Mouse (Mus musculus): ENCODE measurements around the gene Mrtfb. TPM values are rescaled to one million over a fixed set of nuclear protein-coding genes. Genes with fewer than 3 reads are reported as not detected.

Gene Mrtfb
- total and polyA plus RNA-seq, 3 experiments = 8.3 to 27.1 (median 24.9) TPM

DNA sequence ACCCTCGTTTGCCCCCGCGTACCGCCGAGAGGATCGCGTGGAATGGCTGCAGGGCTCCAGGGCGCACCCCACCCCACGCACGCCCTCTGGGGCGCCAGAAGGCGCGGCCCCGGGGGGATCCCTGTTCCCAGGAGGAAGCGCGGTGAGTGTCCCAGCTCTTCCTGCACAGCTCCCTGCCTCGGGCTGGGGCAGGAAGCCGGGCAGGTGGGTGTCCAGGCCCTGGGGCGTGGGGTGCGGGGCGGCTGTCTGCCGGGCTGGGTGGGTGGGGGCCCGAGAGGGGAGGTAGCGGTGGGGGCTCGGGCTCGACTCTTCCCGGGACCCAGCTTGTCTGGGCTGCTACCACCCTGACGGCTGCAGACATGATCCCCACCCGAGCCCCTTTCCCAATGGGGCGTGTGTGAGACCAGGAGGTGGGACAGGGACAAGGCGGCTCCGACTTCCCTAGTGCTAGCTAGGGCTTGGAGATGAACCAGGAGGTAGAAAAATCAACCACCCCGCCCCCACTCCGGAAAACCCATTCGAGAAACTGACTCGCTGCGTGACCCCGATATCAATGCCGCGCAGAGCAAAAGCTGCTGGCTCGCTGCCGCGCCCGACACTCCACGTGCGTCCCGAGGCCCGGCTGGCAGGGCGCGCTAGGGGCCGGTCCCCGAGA, 191.9 kb downstream of the Mrtfb start:
- Histone ChIP-seq H3K4me3 (peak overlapping the region; percentile 79), H3K4me1 (ENCODE audit: control insufficient read depth, insufficient read depth, low read length) (peaks cover 1% of the 10 kb centered on the region; the same call in 1 of the 2 replicates), H3K36me3 (ENCODE audit: control insufficient read depth, insufficient read depth, low read length) (no peaks in the 10 kb centered on the region), H3K27ac (peak overlapping the region; percentile 51), H3K27me3 (ENCODE audit: control insufficient read depth, insufficient read depth, low read length) (no peaks in the 10 kb centered on the region), H3K79me2 (replicated peaks; ENCODE audit: control insufficient read depth, insufficient read depth, low read length) (no peaks in the 10 kb centered on the region), H3K9ac (ENCODE audit: low read depth, low read length) (peak overlapping the region; percentile 74)
- peak; percentile 54 to 67 for DNase-seq
- WGBS = 1% methylated on average over 52 of the region's 52 CpGs
- TF ChIP-seq EP300 (IDR thresholded peaks at IDR 0.05; ENCODE audit: insufficient read depth, low read depth, low read length) = no peak
- TF ChIP-seq POLR2A (IDR thresholded peaks at IDR 0.05; ENCODE audit: insufficient read depth, low read depth, low read length) = no peak
- no peak for TF ChIP-seq CTCF (IDR thresholded peaks at IDR 0.05)
- intact Hi-C loops (cut with DNase I) = loop anchor here (5.0 kb wide), 2 partner anchors 164 to 284 kb away; partner anchors contain the start of gene Pla2g10

DNA sequence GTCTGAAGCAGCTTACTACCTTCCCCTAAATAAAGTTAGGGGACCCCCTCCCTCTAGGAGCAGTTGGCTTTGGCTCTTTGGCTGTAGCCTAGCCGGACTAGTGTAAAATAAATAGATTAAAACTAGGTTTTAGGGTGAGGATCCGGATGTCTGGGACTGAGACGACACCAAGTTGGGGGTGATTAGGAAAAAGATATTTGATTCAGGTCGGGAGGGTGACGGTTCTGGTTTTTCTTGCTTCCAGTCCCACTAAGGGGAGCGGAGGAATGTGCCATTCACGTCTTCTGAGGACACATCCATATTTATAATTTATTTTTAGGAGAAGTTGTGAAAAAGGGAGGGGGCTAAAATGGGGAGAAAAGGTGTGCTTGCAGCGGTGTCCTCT, 192.4 kb downstream of the Mrtfb start:
- Histone ChIP-seq H3K79me2 (replicated peaks; ENCODE audit: control insufficient read depth, insufficient read depth, low read length) (no peaks in the 10 kb centered on the region), H3K9ac (ENCODE audit: low read depth, low read length) (no peak overlapping the region), H3K27me3 (ENCODE audit: control insufficient read depth, insufficient read depth, low read length) (no peaks in the 10 kb centered on the region), H3K36me3 (ENCODE audit: control insufficient read depth, insufficient read depth, low read length) (no peaks in the 10 kb centered on the region), H3K27ac (no peak overlapping the region; the same call in 1 of the 2 replicates), H3K4me3 (peak overlapping the region; percentile 79), H3K4me1 (ENCODE audit: control insufficient read depth, insufficient read depth, low read length) (peaks cover 1% of the 10 kb centered on the region; the same call in 1 of the 2 replicates)
- WGBS = 47% methylated on average over 8 of the region's 8 CpGs
- no peak for TF ChIP-seq EP300 (IDR thresholded peaks at IDR 0.05; ENCODE audit: insufficient read depth, low read depth, low read length)
- TF ChIP-seq POLR2A (IDR thresholded peaks at IDR 0.05; ENCODE audit: insufficient read depth, low read depth, low read length) = no peak
- TF ChIP-seq CTCF (IDR thresholded peaks at IDR 0.05) = no peak
- intact Hi-C loops (cut with DNase I) = loop anchor here (5.0 kb wide), 2 partner anchors 164 to 284 kb away; partner anchors contain the start of gene Pla2g10
- no peak for DNase-seq

DNA sequence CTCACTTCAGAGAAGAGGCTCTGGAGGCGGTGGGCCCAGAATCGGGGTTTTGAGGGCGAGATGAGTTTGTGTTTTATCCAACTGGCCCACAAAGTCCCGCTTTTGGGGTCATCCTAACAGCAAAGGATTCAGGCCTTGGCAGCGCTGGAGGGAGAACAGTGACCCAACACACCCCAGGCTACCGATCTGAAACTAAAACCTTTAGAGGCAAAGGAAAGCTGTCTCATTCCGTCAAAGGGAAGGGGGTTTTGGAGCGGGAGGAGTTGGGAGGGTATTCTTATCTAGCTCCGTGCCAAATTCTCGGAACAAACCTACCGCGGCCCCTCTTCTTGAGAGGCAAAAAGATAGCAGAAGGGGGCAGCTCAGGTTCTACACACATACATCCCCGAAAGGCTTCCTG, 193.2 kb downstream of the Mrtfb start:
- H3K4me1 ChIP-seq (ENCODE audit: control insufficient read depth, insufficient read depth, low read length) = peaks cover 1% of the 10 kb centered on the region; the same call in 1 of the 2 replicates
- H3K9ac ChIP-seq (ENCODE audit: low read depth, low read length) = no peak overlapping the region
- DNase-seq = no peak
- TF ChIP-seq CTCF (IDR thresholded peaks at IDR 0.05) (no peak), EP300 (IDR thresholded peaks at IDR 0.05; ENCODE audit: insufficient read depth, low read depth, low read length) (no peak), POLR2A (IDR thresholded peaks at IDR 0.05; ENCODE audit: insufficient read depth, low read depth, low read length) (no peak)
- intact Hi-C loops (cut with DNase I) = loop anchor here (5.0 kb wide), 2 partner anchors 163 to 283 kb away; partner anchors contain the start of gene Pla2g10
- no peaks in the 10 kb centered on the region for H3K27me3 ChIP-seq (ENCODE audit: control insufficient read depth, insufficient read depth, low read length)
- H3K4me3 ChIP-seq = no peak overlapping the region
- H3K27ac ChIP-seq = no peak overlapping the region
- WGBS = 67% methylated on average over 13 of the region's 13 CpGs
- no peaks in the 10 kb centered on the region for H3K36me3 ChIP-seq (ENCODE audit: control insufficient read depth, insufficient read depth, low read length)
- H3K79me2 ChIP-seq (replicated peaks; ENCODE audit: control insufficient read depth, insufficient read depth, low read length) = no peaks in the 10 kb centered on the region

DNA sequence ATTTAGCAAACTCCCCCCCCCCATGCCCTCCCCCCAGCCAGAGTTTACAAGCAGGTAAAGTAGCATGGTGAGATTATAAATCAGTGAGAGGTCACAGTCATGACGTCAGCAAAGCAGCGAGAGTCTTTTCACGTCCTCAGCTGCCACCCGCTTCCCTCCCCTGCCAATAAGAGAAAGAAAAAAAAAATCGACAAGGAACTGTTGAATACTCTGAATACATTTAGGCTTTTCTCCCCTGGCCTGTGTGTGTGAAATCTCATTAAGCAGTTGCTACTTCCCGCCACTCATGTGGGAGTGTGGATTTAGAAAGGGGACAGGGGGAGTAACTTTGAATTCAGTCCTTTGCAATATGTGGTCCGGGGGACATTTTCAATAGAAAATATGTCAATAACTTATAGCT, 194.6 kb downstream of the Mrtfb start:
- no peak overlapping the region for H3K9ac ChIP-seq (ENCODE audit: low read depth, low read length)
- no peak for TF ChIP-seq CTCF (IDR thresholded peaks at IDR 0.05)
- H3K27me3 ChIP-seq (ENCODE audit: control insufficient read depth, insufficient read depth, low read length) = no peaks in the 10 kb centered on the region
- H3K27ac ChIP-seq = no peak overlapping the region
- no peaks in the 10 kb centered on the region for H3K79me2 ChIP-seq (replicated peaks; ENCODE audit: control insufficient read depth, insufficient read depth, low read length)
- H3K4me3 ChIP-seq = no peak overlapping the region
- WGBS = 58% methylated on average over 7 of the region's 7 CpGs
- peaks cover 1% of the 10 kb centered on the region; the same call in 1 of the 2 replicates for H3K4me1 ChIP-seq (ENCODE audit: control insufficient read depth, insufficient read depth, low read length)
- DNase-seq = no peak
- intact Hi-C loops (cut with DNase I) = loop anchor here (2.0 kb wide), 1 partner anchor 80 kb away; no protein-coding TSS in a partner anchor
- no peaks in the 10 kb centered on the region for H3K36me3 ChIP-seq (ENCODE audit: control insufficient read depth, insufficient read depth, low read length)

DNA sequence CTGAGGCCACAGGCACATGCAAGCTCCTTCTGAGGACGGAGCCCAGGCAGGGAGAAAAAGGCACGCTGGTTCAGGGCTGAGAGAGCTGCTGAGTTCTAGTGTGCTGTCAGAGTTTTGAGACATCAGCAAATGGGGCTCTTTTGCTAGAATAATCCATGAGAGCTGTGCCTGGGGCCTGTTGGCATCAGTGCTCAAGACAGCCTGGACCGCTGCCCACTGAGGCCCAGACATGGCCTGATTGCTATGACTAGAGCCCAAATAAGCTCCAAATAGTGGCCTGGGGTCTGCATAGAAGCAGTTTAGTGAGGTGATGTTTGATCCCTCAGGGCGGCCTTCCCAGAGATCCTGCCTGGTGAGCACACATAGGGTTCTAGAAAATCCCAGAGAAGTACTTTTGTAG, 195.7 kb downstream of the Mrtfb start:
- WGBS = 90% methylated on average over 4 of the region's 4 CpGs
- Histone ChIP-seq H3K36me3 (ENCODE audit: control insufficient read depth, insufficient read depth, low read length) (no peaks in the 10 kb centered on the region), H3K79me2 (replicated peaks; ENCODE audit: control insufficient read depth, insufficient read depth, low read length) (no peaks in the 10 kb centered on the region), H3K4me3 (no peak overlapping the region), H3K4me1 (ENCODE audit: control insufficient read depth, insufficient read depth, low read length) (no peaks in the 10 kb centered on the region), H3K27me3 (ENCODE audit: control insufficient read depth, insufficient read depth, low read length) (no peaks in the 10 kb centered on the region), H3K9ac (ENCODE audit: low read depth, low read length) (no peak overlapping the region), H3K27ac (no peak overlapping the region)
- TF ChIP-seq POLR2A (IDR thresholded peaks at IDR 0.05; ENCODE audit: insufficient read depth, low read depth, low read length) = no peak
- TF ChIP-seq CTCF (IDR thresholded peaks at IDR 0.05) = no peak
- no peak for TF ChIP-seq EP300 (IDR thresholded peaks at IDR 0.05; ENCODE audit: insufficient read depth, low read depth, low read length)
- DNase-seq = no peak
- intact Hi-C loops (cut with DNase I) = loop anchor here (2.0 kb wide), 1 partner anchor 79 kb away; no protein-coding TSS in a partner anchor

DNA sequence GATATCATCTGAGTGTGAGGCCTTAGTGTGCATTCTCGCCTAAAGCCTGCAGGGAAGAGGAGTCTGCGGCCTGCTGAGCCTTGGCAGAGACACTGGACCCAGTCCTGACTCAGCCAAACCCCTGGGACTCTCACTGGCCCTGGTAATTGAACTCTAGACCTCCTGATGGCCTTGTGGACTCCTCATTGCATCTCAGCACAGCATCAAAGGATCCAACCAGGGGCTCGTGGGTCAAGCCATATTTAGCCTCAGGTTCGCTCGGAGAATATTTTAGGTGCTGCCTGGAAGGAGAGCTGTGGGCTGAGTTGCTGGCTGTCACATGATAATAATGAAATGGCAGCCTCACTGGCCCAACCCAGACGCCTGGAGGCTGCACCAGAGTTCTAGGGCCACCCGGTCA, 196.4 kb downstream of the Mrtfb start:
- no peak overlapping the region for H3K27ac ChIP-seq
- intact Hi-C loops (cut with DNase I) = no loop called here
- 87% methylated on average over 7 of the region's 7 CpGs for WGBS
- H3K27me3 ChIP-seq (ENCODE audit: control insufficient read depth, insufficient read depth, low read length) = no peaks in the 10 kb centered on the region
- no peak overlapping the region for H3K9ac ChIP-seq (ENCODE audit: low read depth, low read length)
- no peak for DNase-seq
- no peak for TF ChIP-seq CTCF (IDR thresholded peaks at IDR 0.05)
- TF ChIP-seq POLR2A (IDR thresholded peaks at IDR 0.05; ENCODE audit: insufficient read depth, low read depth, low read length) = no peak
- H3K4me1 ChIP-seq (ENCODE audit: control insufficient read depth, insufficient read depth, low read length) = no peaks in the 10 kb centered on the region
- H3K4me3 ChIP-seq = no peak overlapping the region
- no peaks in the 10 kb centered on the region for H3K79me2 ChIP-seq (replicated peaks; ENCODE audit: control insufficient read depth, insufficient read depth, low read length)
- no peaks in the 10 kb centered on the region for H3K36me3 ChIP-seq (ENCODE audit: control insufficient read depth, insufficient read depth, low read length)

Data from heart, adult 2 months (tissue).